Mouse (Mus musculus): ENCODE data around the gene Slc39a1.
"Not testable (repeated sequence)": the region's sequence is repeated elsewhere in the genome, so short reads cannot be mapped to it uniquely, and the experiment has no call there.

Gene Slc39a1

DNA sequence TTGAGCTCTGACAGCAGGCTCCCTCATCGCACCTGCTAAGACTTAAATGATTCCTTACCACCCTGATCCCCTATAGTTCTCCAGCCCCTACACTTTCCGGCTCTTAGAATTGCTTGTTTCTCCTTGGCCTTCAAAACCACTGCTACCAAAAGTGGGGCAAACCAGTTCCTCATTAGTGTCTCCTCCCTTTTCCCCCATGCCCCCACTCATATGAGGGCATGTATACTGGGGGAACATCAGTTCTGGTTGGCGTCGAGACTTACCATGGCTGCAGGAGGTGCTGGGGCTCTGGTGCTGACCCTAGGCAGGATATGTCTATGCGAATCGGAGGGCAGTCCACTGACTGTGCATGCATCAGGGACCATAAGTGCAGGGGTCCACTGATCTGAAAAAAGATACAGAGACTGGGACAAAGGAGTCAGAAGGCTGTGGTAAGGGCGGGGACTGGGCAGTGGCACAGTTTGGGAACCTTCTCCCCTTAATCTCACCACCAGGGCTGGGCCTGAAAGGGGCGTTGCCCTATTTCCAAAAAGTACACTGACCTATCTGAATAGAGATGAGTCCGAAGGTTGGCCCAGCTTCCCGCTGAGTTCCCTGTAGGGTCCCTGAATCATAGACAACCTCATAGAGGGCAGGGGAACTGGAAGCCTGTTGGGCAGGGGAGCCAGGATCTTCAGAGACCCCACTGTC lies 6.2 kb upstream of the Slc39a1 start:
- DNase-seq = no peak

DNA sequence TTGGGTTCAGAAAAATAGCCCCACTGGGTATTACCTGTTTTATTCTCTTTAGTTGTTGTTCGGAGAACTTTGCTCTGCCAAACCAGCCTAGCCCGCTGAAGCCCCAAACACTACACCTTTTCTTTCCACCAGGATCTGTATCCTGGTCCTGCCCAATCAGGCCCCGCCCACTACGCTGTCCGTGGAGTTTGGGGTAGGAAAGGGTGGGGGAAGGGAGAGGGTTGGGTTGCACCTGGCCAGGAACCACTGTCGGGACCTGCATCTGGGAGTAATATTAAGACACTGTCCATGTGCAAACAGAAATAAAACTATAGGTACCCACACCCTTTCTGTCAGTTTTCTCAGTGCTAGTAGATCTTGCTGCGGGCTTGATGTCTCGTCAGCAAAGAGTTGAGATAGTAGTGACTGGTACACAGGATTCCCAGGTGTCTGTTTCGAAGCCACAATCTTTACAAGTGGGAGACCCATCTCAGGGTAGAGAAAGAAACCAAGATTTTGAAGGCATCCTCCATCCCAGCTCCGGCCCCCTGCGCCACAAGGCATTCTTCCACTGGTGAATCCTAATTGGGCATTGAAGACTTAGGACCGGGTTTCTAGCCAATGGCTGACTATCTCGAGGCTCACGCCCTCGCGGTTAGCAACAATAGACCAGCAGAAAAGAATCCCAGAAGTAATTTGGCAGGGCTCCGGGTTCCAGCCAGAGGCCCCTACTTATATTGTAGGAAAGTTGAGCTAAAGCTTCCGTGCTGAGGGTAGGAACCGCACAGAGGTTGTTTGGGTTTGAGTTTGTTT lies 4.8 kb upstream of the Slc39a1 start, which contains the start of gene Creb3l4:
Creb3l4 (minus strand) TSS at position 529 of the 792 bp plus-strand sequence.
- peak; percentile 87 for DNase-seq

DNA sequence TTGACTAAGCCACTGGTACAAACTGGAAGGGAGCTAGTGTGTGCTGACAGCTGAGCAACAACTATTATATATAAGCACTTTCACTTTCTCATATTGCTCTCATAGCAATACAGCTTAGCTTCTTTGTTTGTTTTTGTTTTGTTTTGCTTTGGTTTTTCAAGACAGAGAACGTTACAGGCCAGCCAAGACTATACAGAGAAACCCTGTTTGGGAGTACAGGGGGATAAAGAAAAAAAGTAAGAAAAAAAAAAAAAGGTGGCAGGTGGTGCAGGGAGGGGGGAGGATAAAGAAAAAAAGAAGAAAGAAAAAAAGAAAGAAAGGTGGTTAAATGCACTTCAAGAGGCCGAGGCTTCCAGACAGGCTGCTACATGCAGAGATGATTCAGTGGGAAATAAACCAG lies 2.6 kb upstream of the Slc39a1 start:
- DNase-seq = no peak

DNA sequence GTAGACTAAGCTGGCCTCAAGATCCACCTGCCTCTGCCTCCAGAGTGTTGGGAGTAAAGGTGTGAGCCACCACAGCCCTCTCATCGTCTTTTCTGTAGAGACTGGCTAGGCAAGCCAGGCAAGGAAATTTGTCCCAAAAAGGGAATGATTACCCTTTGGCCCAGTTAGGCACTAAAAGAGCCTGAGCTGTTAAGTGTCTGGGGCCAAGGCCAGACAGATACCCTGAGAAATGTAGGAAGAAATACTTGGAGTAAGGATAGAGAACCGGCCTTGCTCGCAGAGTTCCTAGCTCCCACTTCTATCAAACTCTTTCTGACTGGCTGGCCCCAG lies 377 bp upstream of the Slc39a1 start:
- DNase-seq = no peak

DNA sequence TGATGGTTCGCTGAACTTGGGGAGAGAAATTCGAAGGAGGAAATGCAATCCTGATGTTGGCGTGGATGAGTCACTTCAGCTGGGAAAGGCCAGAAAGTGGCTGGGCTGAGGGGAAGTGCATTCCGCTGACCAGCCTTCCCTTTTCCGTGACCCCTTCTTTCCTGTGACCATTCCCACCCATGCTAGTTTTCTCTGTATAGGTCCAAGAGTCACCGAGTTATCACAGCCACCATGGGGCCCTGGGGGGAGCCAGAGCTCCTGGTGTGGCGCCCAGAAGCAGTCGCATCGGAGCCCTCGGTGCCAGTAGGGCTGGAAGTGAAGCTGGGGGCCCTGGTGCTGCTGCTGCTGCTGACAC lies 751 bp downstream of the Slc39a1 start:
- peak; percentile 45 for DNase-seq

DNA sequence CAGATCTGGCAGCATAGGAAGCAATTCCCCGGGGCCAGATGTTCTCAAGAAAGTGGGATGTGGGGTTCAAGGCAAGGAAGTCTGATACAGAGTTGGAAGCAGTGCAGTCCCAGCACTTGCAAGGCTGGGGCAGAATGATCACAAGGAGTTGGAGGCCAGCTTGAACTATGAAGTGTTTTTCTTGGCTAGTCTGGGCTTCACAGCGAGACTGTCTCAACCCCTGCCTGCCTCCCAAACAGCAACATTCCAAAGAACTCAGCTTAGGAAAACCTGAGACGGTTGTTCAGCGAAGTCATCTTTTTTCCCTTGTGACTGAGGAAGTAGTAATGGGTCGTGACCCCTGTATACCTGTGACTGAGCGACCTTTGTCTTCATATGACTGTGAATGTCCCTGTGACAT lies 2.8 kb downstream of the Slc39a1 start:
- no peak for DNase-seq

DNA sequence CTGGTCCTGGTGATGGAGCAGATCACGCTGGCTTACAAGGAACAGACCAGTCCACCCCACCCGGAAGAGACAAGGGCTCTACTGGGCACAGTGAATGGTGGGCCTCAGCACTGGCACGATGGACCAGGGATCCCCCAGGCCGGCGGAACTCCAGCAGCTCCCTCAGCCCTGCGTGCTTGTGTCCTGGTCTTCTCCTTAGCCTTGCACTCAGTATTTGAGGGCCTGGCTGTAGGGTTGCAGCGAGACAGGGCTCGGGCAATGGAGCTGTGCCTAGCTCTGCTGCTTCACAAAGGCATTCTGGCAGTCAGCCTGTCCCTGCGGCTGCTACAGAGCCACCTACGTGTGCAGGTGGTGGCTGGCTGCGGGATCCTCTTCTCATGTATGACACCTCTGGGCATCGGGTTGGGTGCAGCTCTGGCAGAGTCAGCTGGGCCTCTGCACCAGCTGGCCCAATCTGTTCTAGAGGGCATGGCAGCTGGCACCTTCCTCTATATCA lies 3.8 kb downstream of the Slc39a1 start:
- DNase-seq = not testable (repeated sequence)

DNA sequence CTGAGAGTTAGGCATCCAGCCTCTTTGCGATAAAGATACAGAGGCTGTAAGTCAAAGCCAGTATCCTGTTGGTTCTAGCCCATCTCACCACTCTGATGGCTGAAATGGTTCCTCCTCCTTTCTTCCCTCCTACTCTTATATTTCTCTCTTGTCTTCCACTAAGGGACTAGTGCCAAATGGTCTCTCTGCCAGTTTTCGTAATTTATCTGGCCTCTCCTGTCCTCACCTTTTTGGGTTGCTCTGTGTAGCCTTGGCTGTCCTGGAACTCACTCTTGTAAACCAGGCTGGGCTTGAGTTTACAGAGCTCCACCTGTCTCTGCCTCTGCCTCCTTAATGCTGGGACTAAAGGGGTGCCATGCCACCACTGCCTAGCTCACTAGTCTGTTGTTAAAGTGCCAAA lies 4.7 kb downstream of the Slc39a1 start:
- DNase-seq = not testable (repeated sequence)

DNA sequence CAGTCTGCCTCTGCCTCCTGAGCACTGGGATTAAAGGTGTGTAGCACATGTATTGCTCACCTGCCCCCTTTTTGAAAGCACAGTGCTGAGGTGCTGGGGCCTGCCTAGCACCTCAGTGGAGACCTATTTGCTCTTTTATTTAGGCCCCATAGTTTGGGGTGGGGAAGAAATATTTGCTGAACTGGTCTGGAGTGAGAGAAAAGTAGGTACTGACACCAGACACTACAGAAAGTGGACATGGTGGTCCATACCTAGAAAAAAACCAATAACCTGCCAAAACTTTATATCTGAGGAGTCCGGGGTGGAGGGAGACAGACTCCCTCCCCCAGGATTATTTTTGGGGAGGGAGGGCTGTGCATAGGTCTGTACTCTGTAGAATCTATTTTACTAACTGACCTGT lies 5.2 kb downstream of the Slc39a1 start:
- DNase-seq = not testable (repeated sequence)

DNA sequence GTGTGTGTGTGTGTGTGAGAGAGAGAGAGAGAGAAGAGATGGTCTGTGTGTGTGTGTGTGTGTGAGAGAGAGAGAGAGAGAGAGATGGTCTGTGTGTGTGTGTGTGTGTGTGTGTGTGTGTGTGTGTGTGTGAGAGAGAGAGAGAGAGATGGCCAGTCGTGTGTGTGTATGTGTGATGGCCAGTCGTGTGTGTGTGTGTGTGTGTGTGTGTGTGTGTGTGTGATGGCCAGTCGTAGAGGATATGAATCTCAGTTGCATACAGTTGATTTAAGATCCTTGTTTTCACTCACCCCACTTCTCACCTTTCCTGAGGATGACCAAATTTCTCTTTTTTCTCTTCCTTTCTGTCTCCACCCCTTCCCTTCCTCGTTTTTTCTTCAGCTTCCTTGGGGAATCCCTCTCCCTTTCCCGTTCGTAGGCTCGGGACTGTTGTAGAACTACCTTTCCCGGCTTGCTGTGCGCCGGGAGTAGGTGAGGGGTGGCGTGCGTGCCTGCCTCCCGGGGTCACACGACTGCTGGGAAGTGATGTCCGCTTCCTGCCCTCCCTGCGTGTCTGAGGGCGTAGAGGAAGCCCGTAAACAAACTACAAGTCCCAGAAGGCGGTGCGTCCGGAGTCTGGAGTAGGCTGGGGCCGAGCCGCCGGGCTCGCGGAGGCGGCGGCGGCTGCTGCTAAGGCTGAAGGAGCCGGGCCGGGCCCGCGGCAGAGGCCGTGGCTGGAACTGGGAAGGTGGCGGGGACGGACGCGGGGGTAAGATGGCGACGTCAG lies 5.9 kb downstream of the Slc39a1 start, which contains the start of gene Crtc2:
Crtc2 (plus strand) TSS at position 511 of the 766 bp plus-strand sequence.
- DNase-seq = peak; percentile 98

DNA sequence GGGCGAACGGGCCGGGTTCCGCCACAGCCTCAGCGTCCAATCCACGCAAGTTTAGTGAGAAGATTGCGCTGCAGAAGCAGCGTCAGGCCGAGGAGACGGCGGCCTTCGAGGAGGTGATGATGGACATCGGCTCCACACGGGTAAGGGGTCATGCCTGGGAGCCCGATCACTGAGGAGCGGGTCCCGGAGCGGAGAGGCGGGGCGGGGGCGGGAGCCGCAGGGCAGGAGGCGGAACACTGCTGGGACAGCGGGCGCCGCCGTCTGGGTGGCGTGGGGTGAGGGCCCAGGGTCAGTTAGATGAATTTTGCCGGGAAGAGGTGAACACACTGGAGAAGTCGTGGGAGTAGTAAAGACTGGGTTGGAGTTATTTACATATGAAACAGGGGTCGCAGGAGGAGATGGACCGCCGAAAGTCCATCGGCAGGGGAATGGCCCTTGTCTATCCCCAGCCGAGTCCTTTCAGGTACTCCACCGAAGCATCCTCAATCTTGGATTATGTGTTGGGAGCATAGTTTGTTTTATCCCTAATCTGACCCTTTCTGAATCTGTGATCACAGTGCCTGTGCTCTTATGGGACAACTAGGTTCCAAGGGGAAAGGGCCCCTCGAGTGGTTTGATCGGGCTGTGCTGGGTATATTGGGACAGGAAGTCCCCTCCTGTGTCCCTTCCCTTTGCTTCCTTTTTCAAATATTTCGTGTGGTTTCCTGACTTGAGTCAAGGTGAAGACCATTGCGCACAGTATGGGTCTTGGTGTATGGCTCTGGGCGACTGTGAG lies 6.6 kb downstream of the Slc39a1 start:
- peak; percentile 38 for DNase-seq

DNA sequence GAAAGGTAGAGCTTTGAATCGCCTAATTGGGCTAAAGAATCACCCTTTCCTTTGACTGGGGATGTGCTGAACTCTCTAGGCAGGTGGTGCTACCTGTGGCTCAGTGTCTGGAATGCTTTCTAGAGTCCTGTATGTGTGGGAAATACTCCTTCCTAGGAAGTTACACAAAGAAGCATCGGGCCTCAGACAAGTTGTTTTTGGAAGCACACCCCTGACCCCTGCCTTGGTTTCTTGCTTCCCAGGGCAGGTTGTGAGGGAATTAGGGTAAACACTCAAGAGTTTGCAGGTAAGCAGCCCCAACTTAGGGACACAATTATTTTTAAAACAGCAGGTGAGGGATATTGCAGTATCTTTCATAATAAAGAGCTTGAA lies 7.2 kb downstream of the Slc39a1 start:
- DNase-seq = no peak

DNA sequence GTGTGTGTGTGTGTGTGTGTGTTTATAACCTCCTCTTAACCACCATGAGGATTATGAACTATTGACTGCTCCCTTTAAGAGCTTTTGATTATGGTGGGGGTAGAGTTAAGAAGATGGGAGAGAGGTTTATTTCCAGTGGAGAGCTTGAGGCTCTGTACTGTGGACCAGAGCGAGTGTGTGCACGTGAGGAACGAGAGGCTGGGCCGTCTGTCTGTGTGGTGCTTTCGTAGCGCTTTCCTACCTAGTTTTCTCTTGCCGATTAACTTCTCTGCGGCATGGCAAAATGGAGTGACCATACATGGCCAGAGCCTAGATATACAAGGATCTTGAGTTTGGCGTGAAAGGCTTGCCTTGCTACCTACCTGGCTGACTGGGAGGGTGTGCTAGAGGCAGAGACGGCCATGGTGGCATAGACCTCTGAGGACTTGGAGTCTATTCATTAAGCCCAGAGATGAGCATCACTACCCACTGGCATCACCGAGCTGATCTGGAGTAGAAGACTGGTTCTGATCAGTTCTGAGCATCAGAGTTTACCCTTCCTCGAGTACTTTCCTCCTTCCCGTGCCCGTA lies 7.9 kb downstream of the Slc39a1 start:
- no peak for DNase-seq

DNA sequence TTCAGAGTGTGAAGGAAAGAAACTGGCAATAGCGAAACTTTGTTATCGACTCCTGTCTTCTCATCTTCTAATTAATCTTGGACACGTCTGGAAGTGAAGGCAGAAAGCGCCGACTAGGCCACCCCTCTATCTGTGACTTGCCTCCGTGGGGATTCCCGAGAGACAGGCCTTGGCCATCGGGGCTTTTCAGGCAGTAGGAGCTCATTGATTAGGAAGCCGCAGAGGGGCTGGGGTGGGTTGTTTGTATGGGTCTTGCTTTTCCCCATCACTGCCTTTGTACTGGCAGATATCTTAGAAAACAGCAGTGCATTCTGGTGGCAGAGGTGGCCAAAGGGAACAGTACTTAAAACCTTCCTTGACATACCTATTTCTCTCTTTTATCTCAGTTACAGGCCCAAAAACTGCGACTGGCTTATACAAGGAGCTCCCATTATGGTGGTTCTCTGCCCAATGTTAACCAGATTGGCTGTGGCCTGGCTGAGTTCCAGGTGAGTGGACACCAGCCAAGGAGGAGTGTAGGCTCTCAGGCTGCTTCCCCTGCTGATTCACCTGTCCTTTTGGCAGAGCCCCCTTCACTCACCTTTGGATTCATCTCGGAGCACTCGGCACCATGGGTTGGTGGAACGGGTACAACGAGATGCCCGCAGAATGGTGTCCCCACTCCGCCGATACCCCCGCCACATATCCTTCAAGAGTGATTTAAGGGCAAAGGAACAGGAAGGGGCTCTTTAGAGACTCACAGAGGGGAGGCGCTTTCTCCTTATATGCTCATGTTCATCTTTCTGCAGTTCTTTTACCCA lies 9.0 kb downstream of the Slc39a1 start:
- no peak for DNase-seq

DNA sequence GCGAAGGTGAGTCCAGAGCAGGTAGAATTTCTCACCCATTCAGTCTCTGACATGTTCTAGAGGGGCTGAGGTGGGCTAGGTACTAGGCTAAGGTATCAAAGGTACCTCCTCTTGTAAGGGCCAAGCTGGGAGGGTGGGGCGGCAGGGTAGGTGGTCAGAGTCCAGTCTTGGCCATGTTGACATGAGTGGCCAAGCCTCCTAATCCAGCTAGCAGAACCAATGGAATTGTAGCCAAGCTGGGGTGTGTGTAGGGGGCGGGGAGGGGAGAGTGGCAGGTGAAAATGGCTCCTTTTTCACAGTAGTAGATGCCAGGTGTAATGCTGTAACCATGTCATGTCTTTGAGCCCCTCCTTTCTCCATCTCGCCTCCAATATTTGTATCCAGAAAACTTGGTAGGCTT lies 10.5 kb downstream of the Slc39a1 start:
- no peak for DNase-seq

DNA sequence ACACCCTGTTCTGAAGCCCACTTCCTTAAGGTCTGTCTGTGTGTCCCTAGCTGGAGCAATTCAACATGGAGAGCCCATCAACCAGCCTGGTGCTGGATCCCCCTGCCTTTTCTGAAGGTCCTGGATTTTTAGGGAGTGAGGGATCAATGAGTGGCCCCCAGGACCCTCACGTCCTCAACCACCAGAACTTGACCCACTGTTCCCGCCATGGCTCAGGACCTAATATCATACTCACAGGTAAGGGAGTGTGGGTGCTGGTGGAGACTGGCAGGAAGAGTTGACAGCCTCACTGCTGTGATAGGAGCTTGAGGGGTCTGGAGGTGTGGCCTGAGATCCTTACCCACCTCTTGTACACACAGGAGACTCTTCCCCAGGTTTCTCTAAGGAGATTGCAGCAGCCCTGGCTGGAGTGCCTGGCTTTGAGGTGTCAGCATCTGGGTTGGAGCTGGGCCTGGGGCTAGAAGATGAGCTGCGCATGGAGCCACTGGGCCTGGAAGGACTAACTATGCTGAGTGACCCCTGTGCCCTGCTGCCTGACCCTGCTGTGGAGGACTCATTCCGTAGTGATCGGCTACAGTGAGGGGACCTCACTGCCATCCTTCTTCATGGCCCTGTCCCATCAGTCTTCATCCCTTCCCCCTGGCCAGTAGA lies 15.3 kb downstream of the Slc39a1 start:
- no peak for DNase-seq

DNA sequence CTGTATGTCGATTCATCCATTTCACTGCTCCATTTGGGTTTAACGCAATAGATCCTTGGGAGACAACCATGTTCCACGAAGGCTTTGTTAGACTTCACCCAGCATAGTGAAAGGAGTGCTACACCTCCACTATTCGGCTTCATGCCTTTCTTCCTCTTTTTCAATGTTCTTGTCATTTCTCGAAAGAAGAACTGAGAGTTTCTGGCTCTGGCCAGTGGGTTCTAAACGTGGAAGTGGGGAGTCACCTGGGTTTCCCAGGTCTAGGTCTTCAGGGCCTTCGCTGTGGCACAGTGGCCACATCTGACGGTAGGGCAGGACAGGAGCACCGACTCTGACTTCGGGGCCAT lies 16.7 kb downstream of the Slc39a1 start:
- peak; percentile 1 for DNase-seq

DNA sequence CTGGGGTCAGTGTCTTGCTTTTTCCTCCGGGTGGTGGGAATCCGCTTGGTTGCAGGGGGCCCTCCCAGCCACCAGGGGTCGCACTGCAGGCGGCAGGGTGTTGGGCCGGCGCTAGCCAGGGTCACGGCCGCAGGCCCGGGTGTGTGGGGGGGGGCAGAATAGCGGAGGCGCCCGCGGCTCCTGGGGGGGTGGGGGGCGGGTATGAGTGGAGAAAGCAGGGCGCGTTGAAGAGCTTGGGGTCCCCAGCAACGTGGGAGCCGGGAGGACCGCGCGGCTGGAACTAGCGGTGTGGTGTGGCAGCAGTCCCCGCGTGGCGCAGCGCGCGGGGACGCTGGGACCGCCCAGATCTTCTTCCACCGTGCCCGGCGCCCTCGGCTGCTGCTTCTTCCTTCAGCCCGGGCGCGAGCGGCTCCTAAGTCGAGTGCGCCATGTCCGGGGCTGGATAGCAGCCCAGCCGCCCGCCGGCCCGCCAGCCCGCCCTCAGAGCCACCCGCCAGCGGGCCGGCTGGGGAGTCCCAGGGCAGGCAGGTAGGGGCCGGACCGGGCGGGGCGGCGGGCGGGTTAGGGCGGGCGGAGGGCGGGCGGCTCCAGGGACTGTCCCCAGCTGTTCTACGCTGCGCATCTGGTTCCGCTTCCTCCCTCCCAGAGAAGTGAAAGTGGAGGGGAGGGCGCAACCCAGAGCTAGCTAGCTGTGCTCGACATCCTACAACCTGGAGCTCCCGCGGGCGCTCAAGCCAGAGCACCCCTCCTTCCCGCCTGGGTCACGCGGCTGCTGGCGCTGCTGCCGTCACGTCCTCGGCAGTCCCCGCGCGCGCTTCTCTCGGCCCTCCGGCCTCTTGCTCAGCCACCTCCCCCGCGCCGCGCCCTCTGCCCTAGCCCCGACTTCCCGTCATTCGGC lies 17.3 kb downstream of the Slc39a1 start, which contains the start of gene Dennd4b:
Dennd4b (plus strand) TSS at position 152 of the 898 bp plus-strand sequence.
- peak; percentile 90 for DNase-seq

DNA sequence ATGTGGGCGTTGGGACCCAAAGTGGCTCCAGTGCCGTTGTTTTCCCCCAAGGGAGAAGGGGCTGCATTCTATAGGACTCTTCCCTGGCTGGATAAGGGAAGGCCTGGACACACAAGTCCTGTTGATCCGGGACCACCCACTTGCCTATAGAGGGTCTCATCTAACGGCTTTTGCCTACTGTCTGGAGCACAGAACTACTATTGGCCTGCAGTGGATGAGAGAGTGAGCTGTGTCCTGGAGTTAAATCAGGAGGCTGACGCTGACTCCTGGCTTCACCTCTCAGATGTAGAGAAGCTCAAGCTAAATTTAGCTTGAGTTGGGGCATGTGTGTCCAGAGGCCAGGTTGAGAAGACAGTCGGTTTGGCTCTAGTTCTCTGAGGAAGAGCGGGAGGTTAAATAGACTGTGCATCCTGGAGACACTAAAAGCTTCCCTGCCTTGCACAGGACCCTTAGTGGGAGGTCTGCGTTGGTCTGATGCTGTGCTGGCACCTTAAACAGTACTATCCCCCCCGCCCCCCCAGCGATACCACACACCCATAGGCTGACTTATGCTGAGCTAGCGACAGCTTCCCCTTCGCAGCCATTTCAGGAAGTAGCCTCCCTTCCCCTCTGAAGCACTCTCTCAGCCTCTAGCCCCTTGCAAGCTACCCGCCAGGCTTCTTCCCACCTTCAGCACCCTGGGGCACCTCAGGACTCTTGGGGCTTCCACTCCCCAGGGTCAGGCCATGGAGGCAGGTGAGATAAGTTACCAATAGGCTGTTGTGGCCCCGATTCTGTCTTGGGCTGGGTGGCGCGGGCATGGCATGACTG lies 18.2 kb downstream of the Slc39a1 start:
- no peak for DNase-seq
